Mouse (Mus musculus) C2C12 (cell line): ENCODE measurements around the gene Zfp51. TPM values are rescaled to one million over a fixed set of nuclear protein-coding genes. Genes with fewer than 3 reads are reported as not detected.
"Not testable (repeated sequence)": the region's sequence is repeated elsewhere in the genome, so short reads cannot be mapped to it uniquely, and the experiment has no call there.

Experiments used
- H3K27me3 ChIP-seq: one replicate; pipeline ENCODE4 v1.6.1; 2011; ENCODE audit not compliant: control insufficient read depth, insufficient read depth, insufficient read length
- H3K36me3 ChIP-seq: one replicate; pipeline ENCODE4 v1.6.1; 2011; ENCODE audit not compliant: control insufficient read depth, insufficient read depth
- H3K4me3 ChIP-seq: one replicate; pipeline ENCODE4 v1.5.1; 2011; ENCODE audit warnings: mild to moderate bottlenecking, control low read depth; ENCODE audit not compliant: poor library complexity, insufficient read depth, severe bottlenecking
- H3K79me2 ChIP-seq: one replicate; pipeline ENCODE4 v1.6.1; 2011; ENCODE audit not compliant: control insufficient read depth, insufficient read depth
- H3K79me3 ChIP-seq: one replicate; pipeline ENCODE4 v1.6.1; 2011; ENCODE audit warnings: low read depth, control low read depth
- H3ac ChIP-seq: one replicate; pipeline ENCODE3; 2011; ENCODE audit warnings: low read depth; ENCODE audit not compliant: control insufficient read depth, insufficient read length
- CEBPB ChIP-seq: IDR thresholded peaks from one replicate; pipeline ENCODE4 v1.6.1; 2011; ENCODE audit warnings: low read depth, mild to moderate bottlenecking, control low read depth, moderate library complexity
- CTCF ChIP-seq: IDR thresholded peaks from one replicate; pipeline ENCODE4 v1.5.1; 2011; ENCODE audit not compliant: control insufficient read depth, insufficient read depth, insufficient read length
- FOSL1 ChIP-seq: IDR thresholded peaks from one replicate; pipeline ENCODE4 v1.8.0; 2011; ENCODE audit warnings: mild to moderate bottlenecking, low read length; ENCODE audit not compliant: poor library complexity, insufficient read depth, severe bottlenecking
- MAX ChIP-seq: IDR thresholded peaks from one replicate; pipeline ENCODE4 v1.6.1; 2011; ENCODE audit warnings: mild to moderate bottlenecking, control low read depth
- MYOD1 ChIP-seq: IDR thresholded peaks from one replicate; pipeline ENCODE4 v1.6.1; 2011; ENCODE audit warnings: low read depth; ENCODE audit not compliant: control insufficient read depth, insufficient read length
- MYOG ChIP-seq: IDR thresholded peaks from one replicate; pipeline ENCODE4 v1.6.1; 2011; ENCODE audit not compliant: control insufficient read depth, insufficient read length; ENCODE audit errors: extremely low read depth
- USF1 ChIP-seq: IDR thresholded peaks from one replicate; pipeline ENCODE4 v1.6.1; 2011; ENCODE audit warnings: low read depth, mild to moderate bottlenecking, control low read depth, moderate library complexity
- polyA plus RNA-seq: library from polyadenylated mRNA; unstranded; fragments of >200 nt; fragmentation: generic; extraction: Trizol; gene quantifications from one replicate; pipeline ENCODE4 v1.2.1, GENCODE M21; 2012; ENCODE audit warnings: missing spikeins

Zfp51 gene
- polyA plus RNA-seq, 1 experiment: 1.6 TPM

DNA sequence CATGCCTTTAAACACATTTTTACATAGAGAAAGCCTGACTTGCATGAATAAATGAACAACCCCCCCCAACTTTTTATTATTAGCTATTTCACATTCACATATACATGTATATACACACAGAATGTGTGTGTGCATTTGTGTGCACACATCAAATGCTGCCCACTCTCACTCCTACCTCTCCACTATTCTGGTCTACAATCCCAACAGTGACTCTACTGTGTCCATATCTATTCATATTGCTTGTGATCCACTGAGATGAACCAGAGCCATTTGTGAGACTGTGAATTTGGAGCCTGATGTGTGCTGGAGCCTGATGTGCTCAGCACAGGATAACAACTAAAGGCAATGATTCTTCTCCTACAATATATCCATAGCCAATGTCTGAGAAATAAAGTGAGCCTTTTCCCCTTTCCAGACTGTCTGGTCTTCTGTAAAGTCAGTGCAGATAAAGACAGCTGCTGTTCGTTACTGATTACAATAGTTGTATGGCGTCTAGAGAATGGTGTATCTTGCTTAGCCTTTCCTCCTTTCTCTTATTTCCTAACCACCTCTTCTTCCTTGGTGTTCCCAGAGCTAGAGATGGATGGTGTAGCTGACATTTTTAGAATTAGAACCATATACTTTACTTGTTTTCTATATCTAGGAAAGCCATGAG, 22.6 kb downstream of the Zfp51 start:
- H3ac ChIP-seq: no peak overlapping the region
- H3K79me2 ChIP-seq: no peaks in the 10 kb centered on the region
- TF ChIP-seq MYOD1 (no peak), FOSL1 (no peak), CTCF (no peak), USF1 (no peak), MAX (no peak), CEBPB (no peak), MYOG (no peak)
- no peaks in the 10 kb centered on the region for H3K27me3 ChIP-seq
- H3K79me3 ChIP-seq: no peaks in the 10 kb centered on the region
- no peaks in the 10 kb centered on the region for H3K36me3 ChIP-seq
- no peak overlapping the region for H3K4me3 ChIP-seq

DNA sequence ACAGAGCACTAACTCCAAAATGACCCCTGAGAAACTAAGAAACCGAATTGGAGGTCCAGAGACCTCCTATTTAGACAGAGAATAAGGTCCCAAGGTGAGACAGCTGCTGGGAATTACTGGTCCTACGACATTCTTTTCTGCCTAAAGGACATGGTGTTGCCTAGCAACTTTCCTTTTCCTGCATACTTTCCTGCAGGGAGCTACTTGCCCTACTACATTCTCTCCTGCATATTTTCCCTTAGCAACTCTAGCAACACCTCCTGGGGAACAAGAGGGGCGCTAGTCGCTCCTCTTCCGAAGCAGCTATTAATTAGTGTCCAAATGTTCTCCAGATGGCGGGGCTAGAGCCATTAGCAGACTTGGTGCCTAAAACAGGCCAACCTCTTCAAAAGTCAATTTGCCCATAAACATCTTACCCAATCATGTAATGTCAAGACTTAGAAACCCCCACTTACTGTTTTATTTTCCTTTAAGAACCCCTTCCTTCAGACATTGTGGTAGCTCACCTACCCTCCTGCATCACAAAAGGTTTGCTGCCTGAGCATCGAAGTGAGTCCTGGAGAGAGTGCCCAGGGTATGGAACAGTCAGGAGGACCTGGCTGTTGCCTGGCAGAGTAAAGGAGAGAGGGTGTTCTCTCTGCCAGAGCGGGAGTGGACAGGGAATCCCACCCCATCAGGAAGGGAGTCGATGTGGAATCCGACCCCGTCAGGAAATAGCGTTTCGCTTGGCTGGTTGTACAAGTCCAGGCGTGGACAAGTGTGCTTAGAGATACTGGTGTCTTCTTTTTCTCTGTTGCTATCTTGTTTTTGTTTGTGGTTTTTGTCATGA, 23.4 kb downstream of the Zfp51 start:
- H3K4me3 ChIP-seq: no peak overlapping the region
- no peaks in the 10 kb centered on the region for H3K79me2 ChIP-seq
- no peaks in the 10 kb centered on the region for H3K36me3 ChIP-seq

DNA sequence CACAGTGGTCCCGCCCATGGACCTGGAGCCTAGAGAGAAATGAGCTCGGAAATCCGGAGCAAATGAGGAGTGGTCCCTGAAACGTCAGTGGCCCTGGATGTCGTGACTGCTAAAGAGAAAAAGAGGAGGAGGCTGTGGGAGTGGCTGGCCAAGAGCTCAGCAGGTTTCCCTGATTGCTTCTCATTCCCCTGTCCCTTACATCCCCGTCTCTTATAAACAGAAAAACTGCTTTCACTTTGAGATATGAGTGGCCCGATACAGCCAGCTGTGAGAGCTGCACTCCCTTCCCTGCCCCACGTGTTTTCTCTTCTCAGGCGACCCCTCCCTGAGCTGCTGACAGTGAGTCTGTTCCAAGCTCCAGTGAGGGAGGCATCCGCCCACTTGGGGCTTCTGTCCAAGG, 24.6 kb downstream of the Zfp51 start:
- not testable (repeated sequence) for H3K79me2 ChIP-seq, H3K4me3 ChIP-seq, H3ac ChIP-seq, H3K36me3 ChIP-seq, H3K79me3 ChIP-seq, H3K27me3 ChIP-seq

More for the DNA sequence above, 23.4 kb downstream of the Zfp51 start:
- Histone ChIP-seq H3K27me3 (no peaks in the 10 kb centered on the region), H3ac (no peak overlapping the region), H3K79me3 (no peaks in the 10 kb centered on the region)
- TF ChIP-seq CEBPB (no peak), CTCF (no peak), MYOG (no peak), MAX (no peak), MYOD1 (no peak), FOSL1 (no peak), USF1 (no peak)

DNA sequence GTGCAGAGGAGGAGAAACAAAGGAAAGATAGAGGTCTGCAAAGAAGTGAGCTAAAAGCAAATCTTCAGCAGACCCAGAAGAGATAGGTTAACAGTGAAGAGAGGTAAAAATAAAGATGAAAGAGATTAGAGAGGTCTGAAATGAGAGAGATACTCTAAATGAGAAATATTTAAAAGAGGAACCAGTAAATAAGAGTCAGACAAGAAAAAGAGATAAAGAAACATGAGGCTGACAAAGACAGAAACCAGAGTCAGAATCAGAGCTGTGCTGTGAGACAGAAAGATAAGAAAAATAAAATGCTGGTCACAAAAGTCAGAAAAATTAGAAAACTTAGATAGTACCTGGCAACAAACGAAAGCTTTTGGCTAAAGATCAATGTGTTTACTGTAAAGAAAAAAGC, 25.1 kb downstream of the Zfp51 start:
- H3K79me2 ChIP-seq, H3K36me3 ChIP-seq, H3K4me3 ChIP-seq, H3K79me3 ChIP-seq, H3K27me3 ChIP-seq, H3ac ChIP-seq: not testable (repeated sequence)

DNA sequence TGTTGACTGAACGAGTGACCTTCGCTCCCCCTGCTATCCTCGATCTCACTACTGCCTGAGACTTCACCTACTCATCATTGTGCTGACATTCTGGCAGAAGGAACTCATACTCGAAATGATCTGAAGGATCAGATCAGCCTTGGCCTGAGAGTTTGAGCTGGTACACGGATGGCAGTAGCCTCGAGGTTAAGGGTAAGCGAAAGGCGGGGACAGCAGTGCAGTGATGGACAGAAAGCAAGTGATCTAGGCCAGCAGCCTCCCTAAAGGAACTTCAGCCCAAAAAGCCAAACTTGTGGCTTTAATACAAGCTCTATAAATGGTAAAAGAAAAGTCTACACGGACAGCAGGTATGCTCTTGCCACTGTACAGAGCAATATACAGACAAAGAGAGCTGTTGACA, 26.2 kb downstream of the Zfp51 start:
- H3K4me3 ChIP-seq, H3K79me3 ChIP-seq, H3K27me3 ChIP-seq, H3K36me3 ChIP-seq, H3K79me2 ChIP-seq, H3ac ChIP-seq: not testable (repeated sequence)

DNA sequence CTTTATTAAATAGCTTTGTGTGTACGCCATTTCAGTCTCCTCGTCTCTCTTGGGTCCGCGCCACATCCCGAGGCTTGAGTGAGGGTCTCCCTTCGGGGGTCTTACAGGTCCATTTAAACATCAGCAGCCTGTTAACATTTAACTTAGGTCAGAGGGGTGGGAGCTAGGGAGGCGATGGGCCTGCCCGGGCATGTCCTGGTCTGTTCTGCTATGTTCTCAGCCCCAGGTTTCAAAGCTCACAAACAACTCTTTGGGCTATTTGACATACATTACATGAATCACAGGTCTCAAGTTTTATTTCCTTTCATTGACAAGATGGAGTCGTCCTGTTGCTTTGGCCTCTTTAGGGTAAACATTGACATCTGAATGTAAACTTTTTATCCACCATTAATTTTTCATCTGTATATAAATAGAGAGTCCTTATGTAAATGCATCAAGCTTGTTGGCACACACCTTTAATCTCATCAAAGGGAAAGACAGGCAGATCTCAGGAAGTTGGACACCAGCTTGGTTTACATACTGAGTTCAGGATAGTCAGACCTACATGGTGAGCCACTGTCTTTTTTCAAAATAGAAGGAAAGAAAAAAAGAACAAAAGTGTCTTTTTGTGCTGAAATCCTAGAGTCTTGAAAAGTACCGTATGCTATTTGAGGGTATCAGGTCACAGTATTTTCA, 28.1 kb downstream of the Zfp51 start:
- H3ac ChIP-seq, H3K4me3 ChIP-seq, H3K36me3 ChIP-seq, H3K79me2 ChIP-seq, H3K27me3 ChIP-seq, H3K79me3 ChIP-seq: not testable (repeated sequence)
